Mouse (Mus musculus): ENCODE results near the gene Nolc1.

DNA sequence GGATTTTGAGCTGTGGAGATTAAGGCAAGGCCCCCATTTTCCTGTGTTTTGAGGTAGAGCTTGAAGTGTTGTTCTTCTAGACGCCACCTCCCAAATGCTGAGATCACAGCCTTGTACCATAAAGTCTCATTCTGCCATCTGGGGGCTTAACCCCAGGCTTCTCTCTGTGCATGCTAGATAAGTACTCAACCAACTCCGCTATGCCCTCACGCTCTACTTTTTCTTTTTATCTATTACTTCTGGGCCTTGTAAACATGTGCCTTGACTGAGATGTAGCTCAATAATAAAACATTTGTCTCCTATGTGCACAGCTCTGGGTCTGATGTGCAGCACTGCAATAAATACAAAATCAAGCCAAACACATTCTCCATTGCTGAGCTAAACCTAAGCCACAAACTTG, 43.8 kb downstream of the Nolc1 start:
- no peak for TF ChIP-seq CTCF (IDR thresholded peaks at IDR 0.05)
- no peak for TF ChIP-seq EP300 (IDR thresholded peaks at IDR 0.05)

Measured in lung, postnatal 0 days (tissue).